In the genomic region with DNA sequence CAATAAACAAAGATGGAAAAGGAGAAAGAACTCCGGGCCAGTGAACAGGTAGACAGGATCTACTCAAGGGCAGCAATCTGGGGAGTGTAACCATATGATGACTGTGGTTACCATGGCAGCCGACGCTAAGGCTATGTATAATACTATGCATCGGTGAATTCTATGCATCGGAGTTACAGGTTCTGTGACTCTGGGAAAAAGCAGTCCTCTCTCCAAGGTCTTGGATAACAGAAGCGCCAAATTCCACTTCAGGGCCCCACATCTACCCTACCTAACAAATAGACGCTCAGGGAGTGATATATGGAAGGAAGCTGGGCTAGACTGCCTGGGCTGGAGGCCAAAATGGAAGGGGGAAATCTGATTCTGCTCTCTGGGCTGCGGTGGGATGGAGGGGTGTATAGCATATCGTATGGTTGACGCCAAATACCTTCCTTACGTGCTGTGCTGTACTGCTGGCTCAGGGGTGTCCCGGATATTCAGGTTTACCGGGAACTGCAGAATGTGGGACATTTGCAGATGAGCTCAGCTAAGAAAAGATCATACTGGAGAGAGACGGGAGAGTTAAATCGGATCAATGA, we compare ENCODE assay signal across 10 mouse cellular contexts. TPM values are rescaled to one million over a fixed set of nuclear protein-coding genes. Genes with fewer than 3 reads are reported as not detected.
DNase-seq lines count a peak whose midpoint lies in the region; ATAC-seq lines count a peak whose summit lies in the region.
"Had no signal": no experiment of that assay in that cellular context is flagged by ENCODE, and none has a peak within 500 bp of the region (broad histone marks: within the 10 kb centered on the region; RNA-seq: fewer than 3 reads in every experiment).

No protein-coding gene starts in this region.

- DNase-seq in heart, adult 8-10 months (ENCODE audit: low spot score), result no peak
- peak; percentile 56 for DNase-seq in retina, postnatal 1 day
- DNase-seq in ovary, postnatal 14 days (ENCODE audit: low spot score), result no peak
- no peak for DNase-seq in right cerebral cortex, postnatal 4 days
- DNase-seq: heart, adult 18-20 months; right cerebral cortex, postnatal 25 days had no signal

- no peaks in the 10 kb centered on the region for H3K9me3 ChIP-seq in heart, embryonic 15.5 days (replicated peaks)
- no peaks in the 10 kb centered on the region for H3K9me3 ChIP-seq in megakaryocyte, embryonic 14.5 days

- H3K27me3 ChIP-seq in heart, embryonic 15.5 days, result no peaks in the 10 kb centered on the region
- peaks cover 8% of the 10 kb centered on the region for H3K27me3 ChIP-seq in megakaryocyte, embryonic 14.5 days (replicated peaks)

- 46% methylated on average over 15 of the region's 15 CpGs for WGBS in heart, embryonic 15.5 days

- no peak overlapping the region for H3K27ac ChIP-seq in heart, embryonic 15.5 days

- no peak overlapping the region for H3K4me3 ChIP-seq in heart, embryonic 15.5 days
- peak overlapping the region; percentile 74 for H3K4me3 ChIP-seq in megakaryocyte, embryonic 14.5 days (replicated peaks)

- no peaks in the 10 kb centered on the region for H3K36me3 ChIP-seq in heart, embryonic 15.5 days
- no peaks in the 10 kb centered on the region for H3K36me3 ChIP-seq in megakaryocyte, embryonic 14.5 days (replicated peaks; ENCODE audit: low read length)

- H3K4me1 ChIP-seq in heart, embryonic 15.5 days (replicated peaks), result peaks cover 17% of the 10 kb centered on the region
- peaks cover 30% of the 10 kb centered on the region for H3K4me1 ChIP-seq in megakaryocyte, embryonic 14.5 days

- no peak for ATAC-seq in heart, embryonic 15.5 days (replicated peaks; ENCODE audit: insufficient number of reproducible peaks, insufficient read depth, low FRiP score, low read depth)
- no peak for ATAC-seq in megakaryocyte, adult 5-6 weeks (ENCODE audit: poor library complexity, severe bottlenecking)
- peak; percentile 58 to 61; a peak in 2 of 4 replicates for ATAC-seq in hematopoietic stem cell, adult 5-6 weeks (replicated peaks in 1 of 2; ENCODE audit: insufficient read depth in 1 of 2, low FRiP score in 2 of 2, low TSS enrichment in 1 of 2, low read depth in 1 of 2, poor library complexity in 2 of 2, severe bottlenecking in 2 of 2)

- peak overlapping the region; percentile 31; the same call in 1 of the 2 replicates for H3K4me2 ChIP-seq in heart, embryonic 15.5 days

- no peak overlapping the region for H3K9ac ChIP-seq in heart, embryonic 15.5 days

RNA-seq across cellular contexts. Expression of a gene that starts 37.3 kb away (rescaled TPM):
- polyA plus RNA-seq in heart, embryonic 15.5 days (2015; fragmentation: Nextera tagmentation; extraction: Ambion mirVana), result 2.0 and 2.2 TPM in 2 replicates
- 10 to 100 TPM in 2 of 4 experiments, 1 to 10 TPM in 2; 7.6 to 18.7 (median 11.6) TPM for total RNA-seq in heart, adult 8-10 months (2022)
- polyA plus RNA-seq in megakaryocyte, embryonic 14.5 days (2012; ENCODE audit: insufficient read depth, low replicate concordance), result 0.11 TPM in 1 of 2 replicates, not detected in the other
- total RNA-seq in megakaryocyte, adult 5-6 weeks (2015), result 0.18 TPM in 1 of 2 replicates, not detected in the other
- total RNA-seq in megakaryocyte, adult 5-6 weeks (2017), result not detected in 2 replicates
- not detected in 2 replicates for total RNA-seq in hematopoietic stem cell, adult 5-6 weeks (2017)

Comparison
In these comparisons a context has a peak if more than half of its experiments do, and no peak if none do; other contexts are left out.
1. ATAC-seq: peak in hematopoietic stem cell, adult 5-6 weeks (2 of 2); none in heart, embryonic 15.5 days (single experiment) and megakaryocyte, adult 5-6 weeks (single experiment).